Mouse (Mus musculus): ENCODE data around the gene Ccdc148. TPM values are rescaled to one million over a fixed set of nuclear protein-coding genes. Genes with fewer than 3 reads are reported as not detected.

Gene Ccdc148
- polyA plus RNA-seq, 1 experiment: 0.14 TPM

DNA sequence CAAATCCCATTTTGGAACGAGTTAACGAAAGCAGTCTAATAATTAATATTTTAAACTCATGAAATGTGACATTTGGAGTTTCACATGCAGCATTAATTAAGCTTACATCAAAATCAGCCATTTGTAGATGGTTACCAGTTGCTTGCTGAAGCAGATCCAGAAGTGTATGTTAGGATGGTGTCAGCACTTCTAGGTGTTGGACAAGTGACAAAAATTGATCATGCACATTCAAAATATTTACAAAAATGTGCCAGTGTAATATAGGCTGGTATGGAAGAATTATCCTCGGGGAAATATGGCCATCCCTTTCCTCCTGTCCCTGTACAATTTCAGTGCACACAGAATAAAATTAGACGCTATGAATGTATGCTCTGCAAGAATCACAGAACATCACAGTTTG lies 370.1 kb downstream of the Ccdc148 start:
- H3K36me3 ChIP-seq (ENCODE audit: control insufficient read depth, insufficient read depth, low read length): no peaks in the 10 kb centered on the region

DNA sequence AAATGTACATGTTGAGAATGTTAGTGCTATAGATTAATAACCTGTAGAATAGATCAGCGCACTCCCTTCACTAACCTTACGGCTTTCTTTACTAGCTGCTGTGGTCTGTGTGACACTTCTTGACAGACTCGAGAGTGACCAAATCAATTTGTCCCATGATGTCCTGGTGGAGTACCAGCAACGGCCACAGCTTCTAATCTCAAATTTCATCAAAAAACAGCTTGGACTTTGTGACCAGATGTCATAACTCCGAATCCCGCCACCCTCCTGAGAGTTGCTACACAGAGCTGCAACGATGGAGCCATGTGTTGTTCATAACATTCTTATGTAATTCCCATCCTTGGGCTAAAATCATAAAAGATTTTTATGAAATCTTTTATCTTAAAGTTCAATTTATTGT lies 370.5 kb downstream of the Ccdc148 start:
- Histone ChIP-seq H3K36me3 (ENCODE audit: control insufficient read depth, insufficient read depth, low read length) (no peaks in the 10 kb centered on the region), H3K27me3 (ENCODE audit: control insufficient read depth, insufficient read depth, low read length) (no peaks in the 10 kb centered on the region), H3K27ac (ENCODE audit: insufficient read depth, low read depth, low read length) (no peak overlapping the region), H3K4me3 (ENCODE audit: low read depth, low read length) (no peak overlapping the region), H3K4me1 (ENCODE audit: control insufficient read depth, insufficient read depth, insufficient read length, low read length) (no peaks in the 10 kb centered on the region)
- WGBS: 71% methylated on average over 7 of the region's 7 CpGs
- TF ChIP-seq CTCF (IDR thresholded peaks at IDR 0.05; ENCODE audit: extremely low read depth, insufficient read length, insufficient replicate concordance, low read depth, low read length): no peak
- TF ChIP-seq POLR2A (IDR thresholded peaks at IDR 0.05; ENCODE audit: low read depth, low read length): no peak

More for the DNA sequence above, 370.1 kb downstream of the Ccdc148 start:
- 87% methylated on average over 4 of the region's 4 CpGs for WGBS
- Histone ChIP-seq H3K27me3 (ENCODE audit: control insufficient read depth, insufficient read depth, low read length) (no peaks in the 10 kb centered on the region), H3K4me1 (ENCODE audit: control insufficient read depth, insufficient read depth, insufficient read length, low read length) (no peaks in the 10 kb centered on the region), H3K4me3 (ENCODE audit: low read depth, low read length) (no peak overlapping the region), H3K27ac (ENCODE audit: insufficient read depth, low read depth, low read length) (no peak overlapping the region)
- TF ChIP-seq CTCF (IDR thresholded peaks at IDR 0.05; ENCODE audit: extremely low read depth, insufficient read length, insufficient replicate concordance, low read depth, low read length): no peak
- TF ChIP-seq POLR2A (IDR thresholded peaks at IDR 0.05; ENCODE audit: low read depth, low read length): no peak

DNA sequence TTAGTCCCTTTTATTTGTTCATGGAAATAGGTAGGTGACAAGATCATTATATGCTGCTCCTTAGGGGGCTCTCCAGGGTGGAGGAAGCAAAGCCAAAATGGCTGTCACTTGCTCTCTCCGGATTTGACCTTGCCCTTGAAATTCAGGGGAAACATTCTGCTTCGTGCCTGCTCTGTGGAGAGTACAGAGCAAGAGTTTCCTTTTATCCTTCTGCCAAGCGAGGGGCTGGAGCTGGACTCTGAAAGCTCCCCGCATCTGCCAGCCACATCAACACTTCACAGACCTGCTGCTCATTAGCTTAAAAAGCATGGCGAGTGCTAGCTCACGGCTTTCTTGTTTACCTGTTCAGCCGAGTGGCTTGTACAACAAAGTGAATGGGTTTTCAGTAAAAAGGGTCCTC lies 373.1 kb downstream of the Ccdc148 start:
- Histone ChIP-seq H3K36me3 (ENCODE audit: control insufficient read depth, insufficient read depth, low read length) (no peaks in the 10 kb centered on the region), H3K4me1 (ENCODE audit: control insufficient read depth, insufficient read depth, insufficient read length, low read length) (no peaks in the 10 kb centered on the region), H3K27ac (ENCODE audit: insufficient read depth, low read depth, low read length) (no peak overlapping the region), H3K4me3 (ENCODE audit: low read depth, low read length) (no peak overlapping the region), H3K27me3 (ENCODE audit: control insufficient read depth, insufficient read depth, low read length) (no peaks in the 10 kb centered on the region)
- WGBS: 69% methylated on average over 7 of the region's 7 CpGs
- no peak for TF ChIP-seq CTCF (IDR thresholded peaks at IDR 0.05; ENCODE audit: extremely low read depth, insufficient read length, insufficient replicate concordance, low read depth, low read length)
- TF ChIP-seq POLR2A (IDR thresholded peaks at IDR 0.05; ENCODE audit: low read depth, low read length): no peak

DNA sequence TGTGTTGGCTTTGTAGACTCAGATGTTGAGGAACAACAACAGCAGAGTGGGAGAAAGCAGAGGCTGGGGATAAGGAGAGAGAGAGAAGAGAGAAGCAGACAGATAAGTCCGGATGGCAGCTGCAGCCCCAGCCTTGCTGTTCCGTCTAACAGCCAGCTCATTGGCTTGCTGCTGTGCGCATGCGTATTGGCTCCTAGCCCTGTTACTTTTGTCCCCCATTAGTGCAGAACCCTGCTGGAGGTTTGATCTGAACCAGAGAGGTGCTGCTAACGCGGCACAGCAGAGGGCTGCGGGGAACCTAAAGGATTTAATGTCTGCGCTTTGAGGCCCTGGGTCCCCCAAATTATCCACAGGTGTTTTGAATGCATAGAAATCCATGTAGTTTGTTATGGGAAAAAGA lies 373.8 kb downstream of the Ccdc148 start:
- Histone ChIP-seq H3K27ac (ENCODE audit: insufficient read depth, low read depth, low read length) (no peak overlapping the region), H3K27me3 (ENCODE audit: control insufficient read depth, insufficient read depth, low read length) (no peaks in the 10 kb centered on the region), H3K36me3 (ENCODE audit: control insufficient read depth, insufficient read depth, low read length) (no peaks in the 10 kb centered on the region), H3K4me3 (ENCODE audit: low read depth, low read length) (no peak overlapping the region), H3K4me1 (ENCODE audit: control insufficient read depth, insufficient read depth, insufficient read length, low read length) (no peaks in the 10 kb centered on the region)
- no peak for TF ChIP-seq CTCF (IDR thresholded peaks at IDR 0.05; ENCODE audit: extremely low read depth, insufficient read length, insufficient replicate concordance, low read depth, low read length)
- TF ChIP-seq POLR2A (IDR thresholded peaks at IDR 0.05; ENCODE audit: low read depth, low read length): no peak
- 60% methylated on average over 8 of the region's 8 CpGs for WGBS

DNA sequence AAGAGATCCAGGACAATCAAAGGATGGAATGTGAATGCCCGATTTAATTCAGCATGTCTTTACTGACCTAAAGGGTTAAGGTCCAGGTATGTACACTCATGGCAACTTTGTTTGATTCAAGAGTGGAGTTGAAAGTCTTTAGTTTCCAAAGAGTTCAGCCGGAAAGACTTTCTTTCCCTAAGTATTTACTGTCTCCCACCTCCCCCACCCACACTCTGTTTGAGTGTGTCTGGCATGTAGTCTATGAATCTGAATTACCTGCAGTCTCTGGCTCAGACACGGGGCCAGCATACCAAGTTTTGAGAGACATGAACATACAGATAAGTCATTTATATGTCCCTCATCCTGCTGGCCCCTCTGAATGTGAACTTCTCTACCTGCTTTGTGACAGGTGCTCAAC lies 374.3 kb downstream of the Ccdc148 start:
- Histone ChIP-seq H3K27ac (ENCODE audit: insufficient read depth, low read depth, low read length) (no peak overlapping the region), H3K4me1 (ENCODE audit: control insufficient read depth, insufficient read depth, insufficient read length, low read length) (no peaks in the 10 kb centered on the region), H3K4me3 (ENCODE audit: low read depth, low read length) (no peak overlapping the region), H3K36me3 (ENCODE audit: control insufficient read depth, insufficient read depth, low read length) (no peaks in the 10 kb centered on the region), H3K27me3 (ENCODE audit: control insufficient read depth, insufficient read depth, low read length) (no peaks in the 10 kb centered on the region)
- no peak for TF ChIP-seq POLR2A (IDR thresholded peaks at IDR 0.05; ENCODE audit: low read depth, low read length)
- TF ChIP-seq CTCF (IDR thresholded peaks at IDR 0.05; ENCODE audit: extremely low read depth, insufficient read length, insufficient replicate concordance, low read depth, low read length): no peak
- 47% methylated on average over 3 of the region's 3 CpGs for WGBS

DNA sequence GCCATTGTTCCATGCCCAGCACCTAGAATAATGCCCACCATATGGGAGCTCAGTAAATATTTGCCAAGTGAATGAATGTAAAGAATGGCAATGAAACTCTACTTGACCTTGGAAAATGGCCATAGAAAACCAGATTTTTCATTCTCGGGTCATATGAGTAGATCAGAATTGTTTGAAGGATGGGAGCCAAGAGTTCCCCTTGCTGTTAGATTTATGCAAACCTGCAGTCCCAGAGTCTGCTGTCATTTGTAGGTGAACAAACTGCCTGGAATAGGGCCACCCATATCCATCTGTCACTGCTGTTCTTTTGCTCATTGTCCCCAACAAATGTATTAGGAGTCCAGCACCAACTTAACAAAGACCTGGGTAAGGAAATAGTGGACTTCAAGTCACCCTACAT lies 377.0 kb downstream of the Ccdc148 start:
- H3K36me3 ChIP-seq (ENCODE audit: control insufficient read depth, insufficient read depth, low read length): no peaks in the 10 kb centered on the region
- no peak for TF ChIP-seq CTCF (IDR thresholded peaks at IDR 0.05; ENCODE audit: extremely low read depth, insufficient read length, insufficient replicate concordance, low read depth, low read length)
- no peak for TF ChIP-seq POLR2A (IDR thresholded peaks at IDR 0.05; ENCODE audit: low read depth, low read length)
- 56% methylated on average over 1 of the region's 1 CpGs for WGBS
- no peak overlapping the region for H3K4me3 ChIP-seq (ENCODE audit: low read depth, low read length)
- no peaks in the 10 kb centered on the region for H3K27me3 ChIP-seq (ENCODE audit: control insufficient read depth, insufficient read depth, low read length)
- no peaks in the 10 kb centered on the region for H3K4me1 ChIP-seq (ENCODE audit: control insufficient read depth, insufficient read depth, insufficient read length, low read length)
- no peak overlapping the region for H3K27ac ChIP-seq (ENCODE audit: insufficient read depth, low read depth, low read length)

DNA sequence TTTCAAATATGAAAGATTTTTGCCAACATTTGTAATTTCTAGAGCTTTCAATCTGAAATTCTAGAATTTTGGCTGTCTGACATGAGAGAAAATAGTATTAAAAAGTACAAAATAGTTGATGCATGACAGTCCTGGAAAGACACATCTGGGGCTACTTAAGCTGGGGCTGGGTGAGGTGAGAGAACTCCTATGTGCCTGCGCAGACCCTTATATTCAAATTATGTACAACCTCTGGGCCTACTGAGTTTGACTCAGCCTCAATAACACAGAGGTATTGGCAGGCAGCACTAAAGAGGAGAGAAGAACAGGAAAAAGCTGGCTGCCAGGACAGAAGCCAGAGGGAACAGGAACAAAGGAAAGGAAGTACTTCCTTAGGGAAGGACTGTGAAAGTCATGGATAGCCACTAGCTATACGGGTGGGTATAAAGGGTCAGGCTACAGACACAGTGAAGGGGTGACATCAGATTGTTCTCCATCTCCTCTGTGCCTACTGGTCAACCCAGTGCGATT lies 381.4 kb downstream of the Ccdc148 start:
- Histone ChIP-seq H3K36me3 (ENCODE audit: control insufficient read depth, insufficient read depth, low read length) (no peaks in the 10 kb centered on the region), H3K27me3 (ENCODE audit: control insufficient read depth, insufficient read depth, low read length) (no peaks in the 10 kb centered on the region), H3K4me3 (ENCODE audit: low read depth, low read length) (no peak overlapping the region), H3K4me1 (ENCODE audit: control insufficient read depth, insufficient read depth, insufficient read length, low read length) (no peaks in the 10 kb centered on the region), H3K27ac (ENCODE audit: insufficient read depth, low read depth, low read length) (no peak overlapping the region)
- TF ChIP-seq POLR2A (IDR thresholded peaks at IDR 0.05; ENCODE audit: low read depth, low read length) (no peak), CTCF (IDR thresholded peaks at IDR 0.05; ENCODE audit: extremely low read depth, insufficient read length, insufficient replicate concordance, low read depth, low read length) (no peak)
- 87% methylated on average over 3 of the region's 3 CpGs for WGBS

Measured in small intestine, adult 2 months (tissue).